Mouse (Mus musculus) fat pad, adult 2 months (tissue): ENCODE data around the gene Rps21.

Source experiments
- DNase-seq: peaks from one replicate; pipeline ENCODE4 v3.0.0-alpha.2; 2011; ENCODE audit warnings: low read depth, low spot score; ENCODE audit errors: extremely low read depth

Rps21 gene

GRCm38 (mm10) chr2:180288966-180289365 is 31.8 kb downstream of the Rps21 start:
- DNase-seq: no peak

- peak; percentile 70 for DNase-seq
These were observed 32.4 kb downstream of the Rps21 start, which contains the start of gene Rbbp8nl for GRCm38 (mm10) chr2:180289440-180290108. Gene Rbbp8nl, minus strand, starts transcription at chr2:180289879.

- no peak for DNase-seq
These were observed 33.3 kb downstream of the Rps21 start for GRCm38 (mm10) chr2:180290503-180290902.

GRCm38 (mm10) chr2:180291566-180291965 is 34.4 kb downstream of the Rps21 start:
- no peak for DNase-seq

- no peak for DNase-seq
These were observed 34.8 kb downstream of the Rps21 start for GRCm38 (mm10) chr2:180292026-180292425.

- no peak for DNase-seq
These were observed 35.7 kb downstream of the Rps21 start for GRCm38 (mm10) chr2:180292906-180293305.

- DNase-seq: no peak
These were observed 43.1 kb downstream of the Rps21 start for GRCm38 (mm10) chr2:180300252-180300651.

GRCm38 (mm10) chr2:180300771-180301170 is 43.6 kb downstream of the Rps21 start:
- no peak for DNase-seq

- DNase-seq: no peak
These were observed 45.0 kb downstream of the Rps21 start for GRCm38 (mm10) chr2:180302201-180302600.

GRCm38 (mm10) chr2:180303468-180303867 is 46.3 kb downstream of the Rps21 start:
- DNase-seq: no peak

- DNase-seq: no peak
These were observed 47.4 kb downstream of the Rps21 start for GRCm38 (mm10) chr2:180304554-180304953.

- DNase-seq: no peak
These were observed 48.3 kb downstream of the Rps21 start for GRCm38 (mm10) chr2:180305490-180305889.

GRCm38 (mm10) chr2:180306009-180306408 is 48.8 kb downstream of the Rps21 start:
- DNase-seq: no peak

- DNase-seq: no peak
These were observed 49.4 kb downstream of the Rps21 start for GRCm38 (mm10) chr2:180306423-180307168.

GRCm38 (mm10) chr2:180307680-180308079 is 50.5 kb downstream of the Rps21 start:
- DNase-seq: no peak
